Mouse (Mus musculus): ENCODE results near the gene Ntrk3. TPM values are rescaled to one million over a fixed set of nuclear protein-coding genes. Genes with fewer than 3 reads are reported as not detected.

Ntrk3 gene
- total RNA-seq, 2 experiments from 2014 or later: 199 to 229 TPM

GRCm38 (mm10) chr7:78720989-78721816 lies 16.6 kb downstream of the Ntrk3 start:
- no peak for DNase-seq

GRCm38 (mm10) chr7:78719795-78720460 lies 17.9 kb downstream of the Ntrk3 start:
- DNase-seq: no peak

DNA sequence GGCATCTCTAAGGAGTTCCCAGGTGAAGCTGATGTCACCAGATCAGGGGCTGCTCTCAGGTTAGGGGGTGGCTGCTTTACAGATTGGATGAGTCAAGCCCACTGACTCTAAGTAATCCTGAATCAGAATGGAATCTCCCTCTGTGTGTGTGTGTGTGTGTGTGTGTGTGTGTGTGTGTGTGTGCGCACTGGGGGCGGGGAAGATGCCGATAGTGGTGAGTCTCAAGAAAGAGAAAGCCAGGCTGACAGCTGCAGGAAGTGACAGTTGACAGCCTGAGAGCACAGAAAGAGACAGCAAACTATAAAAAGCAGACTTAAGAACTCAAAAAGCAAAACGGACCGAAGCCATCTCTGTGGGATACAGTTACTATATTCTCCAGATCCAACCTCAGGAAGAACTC lies 18.7 kb downstream of the Ntrk3 start:
- no peak for DNase-seq

DNA sequence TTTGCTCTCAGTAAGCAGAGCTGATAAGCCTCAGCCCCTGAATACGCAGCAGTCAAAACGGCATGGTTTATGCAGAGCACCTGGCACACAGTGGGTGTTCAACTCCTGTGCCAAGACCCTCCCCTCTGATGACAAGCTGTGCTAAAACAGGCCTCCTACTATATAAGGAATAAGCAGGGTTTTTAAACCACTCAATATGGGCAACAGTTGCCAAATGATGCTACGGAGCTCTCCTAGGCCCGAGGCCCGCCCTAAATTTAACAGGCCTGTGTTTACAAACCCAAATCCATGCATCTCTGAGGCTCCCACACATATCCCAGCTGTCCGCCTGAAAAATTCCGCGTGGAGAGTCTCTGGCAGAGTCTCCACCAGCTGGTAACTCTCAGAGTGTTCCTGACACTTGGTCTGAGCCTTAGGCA lies 19.6 kb downstream of the Ntrk3 start:
- DNase-seq: peak; percentile 60 to 66

DNA sequence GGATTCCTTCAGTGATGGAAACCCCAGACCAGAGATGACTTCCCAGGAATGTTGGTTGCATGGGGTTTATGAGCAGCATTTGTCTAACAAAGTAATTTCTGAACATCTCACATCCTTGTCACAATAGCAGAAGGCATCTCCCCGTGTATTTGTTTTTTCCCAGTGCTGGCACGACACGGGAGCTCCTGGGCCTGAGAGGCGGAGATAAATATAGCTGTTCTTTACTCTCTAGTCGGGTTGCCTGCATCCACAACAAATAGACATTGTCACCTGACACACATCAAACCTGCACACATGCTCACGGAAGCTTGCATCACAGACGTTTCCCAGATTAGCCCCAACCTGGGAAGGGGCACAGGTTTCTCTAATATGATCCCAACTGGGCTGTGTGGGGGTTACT lies 30.1 kb downstream of the Ntrk3 start:
- no peak for DNase-seq

- no peak for DNase-seq
Observed at GRCm38 (mm10) chr7:78707122-78707521, 30.7 kb downstream of the Ntrk3 start.

DNA sequence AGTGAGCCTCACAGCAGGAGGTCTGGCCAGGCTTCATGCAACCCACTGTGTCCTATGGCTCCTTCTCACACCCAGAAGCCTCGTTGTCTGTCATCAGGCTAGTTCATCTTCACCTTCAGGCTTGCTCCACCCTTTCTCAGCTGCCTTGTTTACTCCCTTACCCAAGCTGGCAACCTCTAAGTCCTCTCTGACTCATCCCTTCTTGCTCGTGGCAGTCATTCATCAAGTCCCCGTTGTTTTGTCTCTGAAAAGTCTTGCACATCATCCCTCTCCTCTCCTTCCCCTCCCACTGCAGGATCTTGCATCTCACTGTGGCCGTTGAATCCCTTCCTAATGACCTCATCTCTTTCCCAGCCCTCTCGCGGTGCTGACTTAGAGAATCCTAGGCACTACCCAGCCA lies 35.1 kb downstream of the Ntrk3 start:
- DNase-seq: no peak

- no peak for DNase-seq
Observed at GRCm38 (mm10) chr7:78695200-78695599, 42.6 kb downstream of the Ntrk3 start.

GRCm38 (mm10) chr7:78693148-78693547 lies 44.7 kb downstream of the Ntrk3 start:
- no peak for DNase-seq

GRCm38 (mm10) chr7:78690956-78691355 lies 46.9 kb downstream of the Ntrk3 start:
- no peak for DNase-seq

GRCm38 (mm10) chr7:78684943-78685342 lies 52.9 kb downstream of the Ntrk3 start:
- no peak for DNase-seq

DNA sequence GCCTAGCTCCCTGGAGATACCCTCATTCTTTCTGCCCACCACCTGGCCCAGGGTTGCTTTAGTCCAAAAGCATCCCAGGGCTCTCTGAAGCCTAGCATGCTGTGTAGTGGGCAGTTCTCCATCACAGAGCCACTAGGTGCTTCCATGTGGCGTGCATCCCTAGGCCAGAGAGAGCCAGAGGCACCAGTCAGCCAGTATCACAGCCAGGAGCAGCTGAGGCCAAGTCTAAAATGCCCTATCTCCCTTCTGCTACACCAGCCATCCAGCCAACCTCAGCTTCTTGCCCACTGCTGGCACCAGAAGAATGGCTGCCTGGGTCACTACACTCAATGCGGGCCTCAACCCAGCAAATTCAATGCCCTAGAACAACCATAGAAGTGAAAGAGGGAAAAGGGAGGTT lies 56.9 kb downstream of the Ntrk3 start:
- DNase-seq: no peak

DNA sequence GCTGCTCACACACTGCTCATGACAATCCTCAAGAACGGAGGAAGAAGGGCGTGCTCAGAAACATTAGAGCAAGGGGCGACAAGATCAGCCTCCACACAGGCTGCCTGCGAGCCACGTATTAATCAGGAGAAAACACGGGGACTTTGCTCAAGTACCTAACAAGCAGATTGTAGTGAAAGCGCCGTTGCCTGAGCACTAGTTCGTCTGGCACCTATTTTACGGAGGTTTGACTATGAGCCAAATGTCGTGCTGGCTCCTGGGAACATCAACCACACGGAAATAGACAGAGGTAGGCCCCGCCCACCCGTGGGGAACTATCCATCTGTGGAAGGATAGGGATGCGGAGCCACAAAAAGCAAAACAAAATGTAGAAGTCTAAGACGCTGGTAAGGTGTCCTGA lies 68.4 kb downstream of the Ntrk3 start:
- no peak for DNase-seq

DNA sequence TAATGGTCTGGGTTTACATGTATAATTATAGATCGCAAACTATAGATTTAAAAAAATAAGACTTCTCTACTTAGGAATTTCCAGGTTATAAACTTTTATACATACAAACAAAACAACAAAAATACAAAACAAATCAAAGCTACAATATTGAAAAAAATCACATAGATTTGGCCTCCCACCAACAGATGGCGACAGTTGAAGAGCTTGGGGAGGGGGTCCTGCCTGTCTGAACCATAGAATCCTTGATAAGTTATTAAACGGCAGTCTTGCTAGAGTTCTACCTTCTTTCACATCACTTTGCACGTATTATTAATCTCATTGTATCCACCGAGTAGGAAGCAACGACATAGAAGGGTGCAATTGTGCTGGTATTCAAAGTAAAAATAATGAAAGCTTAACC lies 68.9 kb downstream of the Ntrk3 start:
- no peak for DNase-seq

DNA sequence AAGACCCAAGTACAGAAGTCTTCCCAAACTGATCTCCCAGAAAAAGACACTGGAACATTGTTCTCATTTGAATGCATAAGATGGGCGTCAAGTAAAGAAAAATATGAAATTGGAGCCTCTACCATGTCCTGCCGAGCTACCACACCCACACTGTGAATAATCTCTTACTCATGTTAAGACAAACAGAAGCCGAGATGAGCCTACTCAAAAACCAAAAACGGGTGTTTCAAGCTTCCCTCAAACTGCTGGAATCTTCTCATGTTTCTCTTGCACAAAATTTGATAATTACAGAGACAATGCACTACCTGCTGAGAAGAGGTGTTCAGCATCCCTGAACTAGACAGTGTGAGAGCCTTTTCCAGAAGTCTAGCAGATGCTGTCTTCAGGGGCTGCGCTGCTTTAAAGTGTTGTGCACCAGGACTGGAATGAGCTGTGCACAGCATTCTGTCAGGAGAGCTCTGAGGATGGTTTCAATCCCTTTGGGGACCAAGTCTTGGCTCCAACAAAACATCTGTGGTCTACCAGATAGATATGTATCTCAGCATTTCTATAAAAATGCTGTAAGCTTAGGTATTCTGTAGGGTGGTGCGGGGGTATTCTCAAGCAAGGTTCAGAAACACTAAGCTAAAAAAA lies 69.7 kb downstream of the Ntrk3 start:
- DNase-seq: no peak

DNA sequence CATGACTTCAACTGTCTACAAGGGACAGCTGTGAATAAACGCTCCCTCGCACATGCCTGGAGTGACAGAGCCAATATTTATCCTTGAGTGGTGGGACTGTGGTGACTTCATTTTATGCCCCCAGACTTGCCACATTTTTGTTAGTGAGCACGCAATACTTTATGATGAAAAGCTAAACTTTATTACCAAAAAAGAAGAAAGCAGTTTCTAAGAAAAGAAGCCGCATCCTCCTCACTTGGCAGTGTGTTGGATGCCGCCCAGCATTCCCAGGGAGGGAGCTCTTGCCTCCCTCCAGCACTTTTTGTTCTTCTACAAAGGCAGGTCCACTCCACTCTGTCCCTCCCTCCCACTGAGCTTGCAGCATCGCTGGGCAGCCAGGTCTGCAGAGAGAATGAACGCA lies 77.0 kb downstream of the Ntrk3 start:
- peak in 1 of 2 experiments; percentile 23 for DNase-seq

DNA sequence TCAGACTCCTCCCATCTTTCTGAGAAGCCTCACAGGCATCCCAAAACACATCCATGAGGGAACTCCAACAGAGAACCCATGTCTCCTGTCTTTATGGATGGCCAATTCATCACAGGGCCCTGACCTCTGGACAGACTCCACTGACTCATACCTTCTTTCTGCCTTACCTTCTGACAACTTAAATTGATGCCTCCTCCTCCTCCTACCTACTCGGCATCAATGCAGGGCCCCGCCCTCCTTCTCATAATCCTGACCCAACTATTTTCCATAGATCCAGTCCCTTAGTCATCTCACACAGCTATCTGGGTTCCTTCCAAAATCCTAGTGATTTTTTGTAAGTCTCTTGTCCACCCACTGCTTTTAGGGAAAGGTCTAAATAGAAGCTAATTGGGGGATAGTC lies 78.0 kb downstream of the Ntrk3 start:
- no peak for DNase-seq

- no peak for DNase-seq
Observed at GRCm38 (mm10) chr7:78658026-78658425, 79.8 kb downstream of the Ntrk3 start.

DNA sequence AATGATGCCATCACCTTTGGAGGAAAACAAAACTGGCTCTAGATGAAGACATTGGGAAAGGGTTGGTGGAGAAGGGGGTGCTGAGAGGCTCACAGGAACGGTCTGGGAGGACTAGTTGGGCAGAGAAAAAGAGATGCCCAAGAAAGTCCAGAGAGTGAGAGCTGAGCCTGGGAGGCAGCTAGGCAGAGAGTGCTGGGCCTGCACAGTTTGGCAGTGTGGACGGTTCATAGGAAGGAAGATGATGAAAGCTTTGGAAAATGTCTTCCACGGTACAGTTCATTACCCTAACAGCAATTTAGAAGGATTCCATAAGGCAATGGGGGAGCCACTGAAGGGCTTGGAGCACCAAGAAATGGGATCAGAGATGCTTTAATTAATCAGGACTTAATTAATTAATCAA lies 81.6 kb downstream of the Ntrk3 start:
- no peak for DNase-seq

DNA sequence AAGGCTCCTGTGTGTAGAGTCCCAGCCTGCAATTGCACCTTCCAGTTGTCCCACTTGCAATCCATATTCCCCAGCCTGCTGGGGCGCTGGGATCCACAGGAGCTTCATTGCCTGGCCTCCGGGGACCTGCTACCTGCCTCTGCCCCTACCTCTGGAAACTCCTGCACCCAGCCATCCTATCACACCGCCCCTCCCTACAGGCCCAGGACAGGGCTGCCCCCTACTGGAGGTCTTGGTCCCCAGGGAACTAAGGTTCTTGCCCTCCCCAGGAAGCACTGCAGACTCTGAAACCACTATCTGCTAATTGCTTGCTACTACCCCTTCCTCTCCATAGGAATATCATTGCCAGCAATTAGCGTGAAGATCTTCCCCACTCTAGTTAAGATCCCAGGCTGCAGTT lies 84.1 kb downstream of the Ntrk3 start:
- no peak for DNase-seq

DNA sequence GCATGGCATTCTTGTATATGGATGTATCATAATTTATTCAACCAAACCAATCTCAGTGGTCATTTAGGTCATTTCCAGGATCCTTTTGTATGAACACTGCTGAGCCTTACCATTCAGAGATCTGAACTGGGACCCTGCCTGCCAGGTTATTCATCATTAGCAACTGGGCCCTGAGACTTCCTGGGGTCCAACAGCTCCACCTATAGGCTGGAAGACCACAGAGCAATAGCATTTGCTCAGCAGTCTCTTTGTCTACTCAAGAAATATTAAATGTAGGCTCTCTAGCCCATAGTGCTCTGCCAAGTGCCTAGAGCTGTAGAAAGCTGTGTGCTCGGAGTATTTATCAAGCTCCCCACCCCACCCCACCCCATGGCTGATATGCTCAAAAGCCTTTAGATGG lies 85.5 kb downstream of the Ntrk3 start:
- DNase-seq: no peak

DNA sequence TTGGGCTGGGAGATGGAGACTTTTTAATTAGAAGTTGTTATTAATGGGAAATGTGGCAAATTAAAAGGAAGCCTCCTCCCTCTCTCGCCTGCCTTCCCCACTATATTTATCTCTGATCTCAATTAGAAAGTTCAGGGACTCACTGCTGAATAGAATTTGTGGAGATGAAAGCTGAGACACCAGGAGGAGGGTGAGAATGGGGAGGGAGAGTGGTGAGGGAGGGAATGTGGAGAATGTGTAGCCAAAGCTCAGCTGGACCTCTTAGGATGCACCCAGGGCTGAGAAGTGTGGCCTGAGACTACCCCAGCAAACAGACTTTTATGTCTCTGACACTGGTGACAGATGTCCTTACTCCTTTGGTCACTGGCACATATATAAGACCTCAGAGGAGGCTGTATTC lies 86.3 kb downstream of the Ntrk3 start:
- DNase-seq: no peak

DNA sequence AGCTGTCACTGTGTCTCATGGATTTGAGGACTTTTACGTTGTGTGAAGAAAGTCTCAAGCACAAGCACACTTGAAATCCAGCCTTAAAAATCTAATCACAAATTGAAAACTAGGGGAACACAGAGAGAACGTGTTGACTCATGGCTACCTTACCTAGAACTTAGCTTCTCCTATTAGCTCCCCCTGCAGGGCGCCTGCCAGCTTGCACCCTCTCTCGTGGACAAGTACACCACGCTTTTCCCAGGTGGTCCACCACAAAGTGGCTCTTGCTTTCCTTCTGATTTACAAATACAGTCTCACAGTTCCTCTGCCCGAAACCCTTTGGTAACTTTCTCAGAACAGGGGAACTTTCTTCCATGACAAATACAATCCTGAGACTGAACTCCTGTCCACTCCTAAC lies 94.1 kb downstream of the Ntrk3 start:
- no peak for DNase-seq

DNA sequence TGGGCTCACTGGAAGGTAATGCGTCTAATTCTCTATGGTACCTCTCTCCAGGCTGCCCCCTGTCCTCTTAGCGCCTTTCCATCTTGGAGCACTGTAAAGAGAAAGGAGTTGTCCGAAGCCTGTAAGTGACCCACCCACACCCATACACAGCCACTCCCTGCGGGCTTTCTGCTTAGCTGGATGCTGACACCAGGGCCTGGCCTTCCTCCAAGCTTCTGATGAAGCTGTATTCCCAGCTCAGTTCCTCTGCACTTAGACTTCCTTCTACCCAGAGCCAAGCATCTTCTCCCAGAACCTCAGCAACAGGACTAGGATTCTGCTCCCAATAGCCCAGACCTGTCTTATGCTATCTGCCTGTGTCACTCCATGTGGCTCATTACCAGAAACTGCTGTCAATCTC lies 114.1 kb downstream of the Ntrk3 start:
- DNase-seq: no peak

Data from layer of hippocampus, postnatal 36 days (tissue).